Mouse (Mus musculus): ENCODE measurements at regions not wholly inside any gene's neighbourhood (a gene's known extent, or its start where the extent isn't known, plus 50 kb on each side); places are given as distances from the start of the nearest gene placed in this dataset.

GRCm38 (mm10) chr14:105815281-105815680, 81.3 kb downstream of the Spry2 start:
- no peaks in the 10 kb centered on the region for H3K36me3 ChIP-seq (ENCODE audit: control insufficient read depth)
- H3K4me1 ChIP-seq (ENCODE audit: control insufficient read depth), result no peaks in the 10 kb centered on the region
- no peak overlapping the region for H3K4me3 ChIP-seq (replicated peaks)
- no peaks in the 10 kb centered on the region for H3K27me3 ChIP-seq (ENCODE audit: control insufficient read depth)
- TF ChIP-seq GATA1 (IDR thresholded peaks at IDR 0.05; ENCODE audit: low read length) (no peak), TAL1 (IDR thresholded peaks at IDR 0.05; ENCODE audit: low read length) (no peak)
- H3K9me3 ChIP-seq (ENCODE audit: control insufficient read depth, low read length), result no peaks in the 10 kb centered on the region

DNA sequence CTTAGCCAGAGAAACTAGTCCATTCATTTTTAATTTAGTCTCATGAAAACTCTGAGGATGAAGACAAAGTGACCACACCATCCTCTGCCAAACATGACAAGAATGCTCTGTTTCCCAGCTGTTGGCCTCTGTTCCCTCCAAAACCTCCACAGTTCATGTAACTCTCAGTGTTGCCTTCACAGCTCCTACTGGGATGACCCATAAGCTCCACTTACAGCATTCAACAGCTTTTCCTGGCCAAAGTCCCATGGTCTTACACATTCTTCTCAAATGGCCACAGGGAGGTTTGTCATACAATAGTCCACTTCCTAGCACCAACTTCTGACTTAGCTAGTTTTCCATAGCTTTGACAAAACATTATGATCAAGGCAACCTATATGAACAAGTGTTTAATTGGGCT, 83.0 kb downstream of the Spry2 start:
- H3K36me3 ChIP-seq (ENCODE audit: control insufficient read depth), result no peaks in the 10 kb centered on the region
- no peaks in the 10 kb centered on the region for H3K9me3 ChIP-seq (ENCODE audit: control insufficient read depth, low read length)
- TF ChIP-seq GATA1 (IDR thresholded peaks at IDR 0.05; ENCODE audit: low read length), result no peak
- TF ChIP-seq TAL1 (IDR thresholded peaks at IDR 0.05; ENCODE audit: low read length), result no peak
- H3K27me3 ChIP-seq (ENCODE audit: control insufficient read depth), result no peaks in the 10 kb centered on the region
- no peaks in the 10 kb centered on the region for H3K4me1 ChIP-seq (ENCODE audit: control insufficient read depth)
- H3K4me3 ChIP-seq (replicated peaks), result no peak overlapping the region

DNA sequence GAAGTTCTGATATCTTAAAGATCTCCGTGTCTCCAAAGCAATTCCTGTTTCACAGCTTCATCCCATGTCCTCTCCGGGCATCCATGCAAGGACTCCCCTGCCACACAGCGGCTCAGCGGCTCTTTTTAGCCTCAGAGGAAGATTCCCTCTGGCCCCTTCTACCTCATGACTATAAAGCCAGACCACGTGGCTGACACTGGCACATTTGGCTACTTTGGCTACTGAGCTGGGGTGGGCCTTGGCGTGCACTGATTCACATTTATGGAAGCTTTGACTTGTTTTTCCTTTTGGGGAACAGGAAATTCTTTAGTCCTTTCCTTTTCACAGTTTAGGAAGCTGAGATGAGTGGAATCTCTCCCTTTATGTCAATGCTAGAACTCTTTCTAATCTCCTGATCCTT, 83.5 kb downstream of the Spry2 start:
- Histone ChIP-seq H3K36me3 (ENCODE audit: control insufficient read depth) (no peaks in the 10 kb centered on the region), H3K4me3 (replicated peaks) (no peak overlapping the region), H3K27me3 (ENCODE audit: control insufficient read depth) (no peaks in the 10 kb centered on the region), H3K9me3 (ENCODE audit: control insufficient read depth, low read length) (no peaks in the 10 kb centered on the region), H3K4me1 (ENCODE audit: control insufficient read depth) (no peaks in the 10 kb centered on the region)
- TF ChIP-seq TAL1 (IDR thresholded peaks at IDR 0.05; ENCODE audit: low read length), result no peak
- no peak for TF ChIP-seq GATA1 (IDR thresholded peaks at IDR 0.05; ENCODE audit: low read length)

GRCm38 (mm10) chr14:105805762-105806161, 90.9 kb downstream of the Spry2 start:
- Histone ChIP-seq H3K27me3 (ENCODE audit: control insufficient read depth) (no peaks in the 10 kb centered on the region), H3K4me3 (replicated peaks) (no peak overlapping the region), H3K4me1 (ENCODE audit: control insufficient read depth) (no peaks in the 10 kb centered on the region), H3K36me3 (ENCODE audit: control insufficient read depth) (no peaks in the 10 kb centered on the region), H3K9me3 (ENCODE audit: control insufficient read depth, low read length) (no peaks in the 10 kb centered on the region)
- TF ChIP-seq GATA1 (IDR thresholded peaks at IDR 0.05; ENCODE audit: low read length), result no peak
- no peak for TF ChIP-seq TAL1 (IDR thresholded peaks at IDR 0.05; ENCODE audit: low read length)

DNA sequence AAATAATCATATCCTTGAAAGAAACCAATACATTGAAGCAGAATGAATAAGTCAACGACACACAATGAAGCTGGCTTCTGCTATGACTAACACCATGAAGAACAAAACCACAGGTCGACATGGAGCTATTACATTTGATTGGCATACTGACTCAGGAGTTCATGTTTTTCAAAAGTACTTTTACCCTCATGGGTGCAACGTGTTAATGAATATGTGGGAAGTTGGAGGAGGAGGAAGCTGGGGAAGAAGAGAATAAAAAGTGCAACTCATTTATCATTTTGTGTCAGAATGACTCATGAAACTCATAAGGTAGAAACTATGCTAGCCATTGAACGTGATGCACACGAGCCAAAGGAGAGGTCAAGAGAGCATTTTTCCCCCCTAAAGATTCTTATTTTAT, 91.3 kb downstream of the Spry2 start:
- Histone ChIP-seq H3K27me3 (ENCODE audit: control insufficient read depth) (no peaks in the 10 kb centered on the region), H3K4me3 (replicated peaks) (no peak overlapping the region), H3K36me3 (ENCODE audit: control insufficient read depth) (no peaks in the 10 kb centered on the region), H3K9me3 (ENCODE audit: control insufficient read depth, low read length) (no peaks in the 10 kb centered on the region), H3K4me1 (ENCODE audit: control insufficient read depth) (no peaks in the 10 kb centered on the region)
- no peak for TF ChIP-seq GATA1 (IDR thresholded peaks at IDR 0.05; ENCODE audit: low read length)
- no peak for TF ChIP-seq TAL1 (IDR thresholded peaks at IDR 0.05; ENCODE audit: low read length)

- H3K4me1 ChIP-seq (ENCODE audit: control insufficient read depth), result no peaks in the 10 kb centered on the region
- no peaks in the 10 kb centered on the region for H3K36me3 ChIP-seq (ENCODE audit: control insufficient read depth)
- no peak for TF ChIP-seq GATA1 (IDR thresholded peaks at IDR 0.05; ENCODE audit: low read length)
- TF ChIP-seq TAL1 (IDR thresholded peaks at IDR 0.05; ENCODE audit: low read length), result no peak
- H3K27me3 ChIP-seq (ENCODE audit: control insufficient read depth), result no peaks in the 10 kb centered on the region
- no peak overlapping the region for H3K4me3 ChIP-seq (replicated peaks)
- no peaks in the 10 kb centered on the region for H3K9me3 ChIP-seq (ENCODE audit: control insufficient read depth, low read length)
Measured at GRCm38 (mm10) chr14:105804761-105805160, 91.9 kb downstream of the Spry2 start.

DNA sequence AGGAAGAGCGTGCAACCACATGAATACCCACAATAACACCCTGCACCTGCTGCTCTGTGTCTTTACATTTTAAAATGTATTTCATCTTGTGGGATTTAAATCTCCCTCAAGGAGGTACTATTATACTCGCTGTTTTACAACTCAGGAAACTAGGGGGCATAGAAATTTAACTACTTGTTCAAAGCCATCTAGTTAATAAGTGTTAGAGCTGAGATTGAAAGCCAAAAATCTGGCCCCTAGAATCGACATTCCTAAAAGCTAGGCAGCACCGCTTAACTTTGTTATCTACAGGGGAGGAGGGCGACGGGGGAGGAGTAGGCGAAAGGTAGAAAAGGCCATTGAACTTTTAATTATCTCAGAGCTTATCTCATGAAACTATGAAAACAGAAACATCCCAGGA, 93.3 kb downstream of the Spry2 start:
- no peaks in the 10 kb centered on the region for H3K9me3 ChIP-seq (ENCODE audit: control insufficient read depth, low read length)
- H3K4me3 ChIP-seq (replicated peaks), result no peak overlapping the region

DNA sequence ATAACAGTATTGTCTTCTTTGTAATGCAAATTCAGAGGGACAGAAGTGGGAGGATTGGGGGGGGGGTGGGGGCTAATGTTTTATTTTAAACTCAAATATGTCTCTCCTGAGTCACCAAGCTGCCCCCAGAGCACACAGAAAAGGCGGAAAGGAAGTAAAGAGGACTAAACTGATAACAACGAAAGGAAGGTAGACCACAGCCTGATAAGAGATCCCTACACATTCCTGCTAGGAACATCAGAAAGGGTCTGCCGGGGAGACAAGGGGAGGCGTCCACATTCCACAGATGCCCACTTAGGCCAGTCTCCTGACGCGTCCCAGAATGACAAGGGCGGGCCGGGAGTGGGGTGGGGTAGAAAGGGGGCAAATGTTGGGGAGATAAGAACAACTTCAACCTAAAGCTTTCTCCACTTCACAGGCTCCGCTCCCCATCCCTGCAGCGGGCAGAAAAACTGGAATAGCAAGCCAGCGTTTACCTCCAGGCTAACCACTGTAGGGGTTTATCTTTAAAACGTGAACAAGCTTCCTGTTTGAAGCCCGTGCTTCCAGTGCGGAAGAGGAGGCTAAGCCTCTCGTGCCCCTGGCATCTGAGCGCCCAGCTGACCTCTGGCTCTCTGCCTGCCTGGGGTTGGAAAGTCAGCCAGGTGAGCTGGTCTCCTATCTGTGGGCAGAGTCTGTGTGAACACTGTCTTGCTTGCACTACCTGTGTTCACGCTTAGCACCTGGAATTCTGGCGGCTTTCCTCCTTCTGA, 93.9 kb downstream of the Spry2 start:
- H3K4me1 ChIP-seq (ENCODE audit: control insufficient read depth), result no peaks in the 10 kb centered on the region
- H3K9me3 ChIP-seq (ENCODE audit: control insufficient read depth, low read length), result no peaks in the 10 kb centered on the region
- H3K27me3 ChIP-seq (ENCODE audit: control insufficient read depth), result no peaks in the 10 kb centered on the region
- H3K36me3 ChIP-seq (ENCODE audit: control insufficient read depth), result no peaks in the 10 kb centered on the region
- H3K4me3 ChIP-seq (replicated peaks), result no peak overlapping the region
- TF ChIP-seq TAL1 (IDR thresholded peaks at IDR 0.05; ENCODE audit: low read length), result no peak
- TF ChIP-seq GATA1 (IDR thresholded peaks at IDR 0.05; ENCODE audit: low read length), result no peak

More for the DNA sequence above, 93.3 kb downstream of the Spry2 start:
- no peak for TF ChIP-seq GATA1 (IDR thresholded peaks at IDR 0.05; ENCODE audit: low read length)
- TF ChIP-seq TAL1 (IDR thresholded peaks at IDR 0.05; ENCODE audit: low read length), result no peak
- Histone ChIP-seq H3K36me3 (ENCODE audit: control insufficient read depth) (no peaks in the 10 kb centered on the region), H3K4me1 (ENCODE audit: control insufficient read depth) (no peaks in the 10 kb centered on the region), H3K27me3 (ENCODE audit: control insufficient read depth) (no peaks in the 10 kb centered on the region)

- Histone ChIP-seq H3K9me3 (ENCODE audit: control insufficient read depth, low read length) (no peaks in the 10 kb centered on the region), H3K27me3 (ENCODE audit: control insufficient read depth) (no peaks in the 10 kb centered on the region), H3K4me3 (replicated peaks) (no peak overlapping the region), H3K4me1 (ENCODE audit: control insufficient read depth) (no peaks in the 10 kb centered on the region), H3K36me3 (ENCODE audit: control insufficient read depth) (no peaks in the 10 kb centered on the region)
- TF ChIP-seq TAL1 (IDR thresholded peaks at IDR 0.05; ENCODE audit: low read length) (no peak), GATA1 (IDR thresholded peaks at IDR 0.05; ENCODE audit: low read length) (no peak)
Measured at GRCm38 (mm10) chr14:105800142-105800925, 96.3 kb downstream of the Spry2 start.
